Mouse (Mus musculus) CH12.LX (cell line): ENCODE measurements at regions not wholly inside any gene's neighbourhood (a gene's known extent, or its start where the extent isn't known, plus 50 kb on each side); places are given as distances from the start of the nearest gene placed in this dataset.

Experiments used
- CHD1 ChIP-seq: IDR thresholded peaks from 2 replicates; pipeline ENCODE4 v1.6.1; 2012; ENCODE audit warnings: low read depth, low read length, improper control_type of control experiment, inconsistent platforms
- CHD2 ChIP-seq: IDR thresholded peaks from 2 replicates; pipeline ENCODE4 v1.6.1; 2011; ENCODE audit warnings: low read length, improper control_type of control experiment
- CTCF ChIP-seq, 2 experiments: IDR thresholded peaks in 1 of 2; conservative IDR thresholded peaks in 1 of 2; 2 replicates each; pipeline ENCODE4 v1.5.1; 2011 to 2012; ENCODE audit warnings: low read depth in 2 of 2, low read length in 2 of 2, improper control_type of control experiment in 1 of 2, inconsistent platforms in 1 of 2, mild to moderate bottlenecking in 1 of 2, moderate library complexity in 1 of 2
- MAFK ChIP-seq: IDR thresholded peaks from 2 replicates; pipeline ENCODE4 v1.6.1; 2011; ENCODE audit warnings: low read length, improper control_type of control experiment; ENCODE audit not compliant: insufficient replicate concordance
- MAX ChIP-seq: IDR thresholded peaks from 2 replicates; pipeline ENCODE4 v1.6.1; 2011; ENCODE audit warnings: low read length, improper control_type of control experiment
- PAX5 ChIP-seq: IDR thresholded peaks from 2 replicates; pipeline ENCODE4 v1.6.1; 2012; ENCODE audit warnings: low read length, inconsistent platforms, mixed read lengths
- POLR2A ChIP-seq: IDR thresholded peaks from 2 replicates; pipeline ENCODE4 v1.6.1; 2011; ENCODE audit warnings: low read depth, mild to moderate bottlenecking, improper control_type of control experiment, low read length
- RCOR1 ChIP-seq: conservative IDR thresholded peaks from 2 replicates; pipeline ENCODE4 v1.6.1; 2012; ENCODE audit warnings: low read depth, mild to moderate bottlenecking, inconsistent platforms, low read length, improper control_type of control experiment
- UBTF ChIP-seq: IDR thresholded peaks from 2 replicates; pipeline ENCODE4 v1.6.1; 2012; ENCODE audit warnings: low read depth, mild to moderate bottlenecking, inconsistent platforms, low read length, improper control_type of control experiment, moderate library complexity
- ZC3H11A ChIP-seq: IDR thresholded peaks from 2 replicates; pipeline ENCODE4 v1.6.1; 2012; ENCODE audit warnings: low read depth, mild to moderate bottlenecking, inconsistent platforms, low read length, improper control_type of control experiment
- ZNF384 ChIP-seq: IDR thresholded peaks from 2 replicates; pipeline ENCODE4 v1.6.1; 2012; ENCODE audit warnings: low read depth, low read length, improper control_type of control experiment, inconsistent platforms

DNA sequence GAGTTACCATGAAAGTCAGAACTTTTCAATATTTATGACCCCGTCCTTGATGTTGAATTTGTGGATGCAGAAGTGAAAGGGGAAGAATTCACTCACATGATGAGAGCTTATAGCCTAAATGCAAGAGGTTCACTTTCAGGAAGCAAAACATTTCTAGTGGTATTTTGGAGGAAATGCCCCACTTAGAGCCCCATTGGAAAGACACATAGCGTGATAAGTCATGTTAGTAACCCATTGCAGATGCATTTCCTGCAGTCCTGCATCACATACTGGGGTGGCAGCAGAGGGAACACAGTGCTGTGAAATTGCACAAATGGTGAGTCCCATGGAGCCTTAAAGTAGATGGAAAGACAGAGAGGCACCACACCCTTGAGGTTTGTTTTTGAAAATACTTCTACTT, 369.9 kb downstream of the Tmem38b start:
- TF ChIP-seq CTCF (conservative IDR thresholded peaks at IDR 0.05 in 1 of 2, IDR thresholded peaks at IDR 0.05 in 1 of 2; ENCODE audit: low read depth in 2 of 2, low read length in 2 of 2), result no peak
- no peak for TF ChIP-seq ZC3H11A
- no peak for TF ChIP-seq UBTF
- TF ChIP-seq CHD2, result no peak
- no peak for TF ChIP-seq CHD1
- TF ChIP-seq PAX5, result no peak
- TF ChIP-seq ZNF384, result no peak
- no peak for TF ChIP-seq MAFK
- TF ChIP-seq POLR2A, result no peak
- TF ChIP-seq RCOR1, result no peak
- TF ChIP-seq MAX, result no peak
